Mouse (Mus musculus) lung, postnatal 10 days (tissue): ENCODE results near the gene Etv5.

ENCODE experiments used
- DNase-seq: peaks from one replicate; pipeline ENCODE4 v3.0.0; 2021

Gene Etv5

GRCm38 (mm10) chr16:22439499-22440177, at the start of gene Etv5:
TSS of gene Etv5 (minus strand) at chr16:22439719.
- peak; percentile 99 for DNase-seq

- no peak for DNase-seq
Observed at GRCm38 (mm10) chr16:22483900-22484299, 44.4 kb upstream of the Etv5 start.

GRCm38 (mm10) chr16:22479322-22479721, 39.8 kb upstream of the Etv5 start:
- DNase-seq: no peak

- DNase-seq: no peak
Observed at GRCm38 (mm10) chr16:22471728-22472127, 32.2 kb upstream of the Etv5 start.

GRCm38 (mm10) chr16:22469385-22469784, 29.9 kb upstream of the Etv5 start:
- DNase-seq: no peak

GRCm38 (mm10) chr16:22467111-22467510, 27.6 kb upstream of the Etv5 start:
- DNase-seq: no peak

- no peak for DNase-seq
Observed at GRCm38 (mm10) chr16:22466381-22466780, 26.9 kb upstream of the Etv5 start.

GRCm38 (mm10) chr16:22462220-22462619, 22.7 kb upstream of the Etv5 start:
- DNase-seq: no peak

- no peak for DNase-seq
Observed at GRCm38 (mm10) chr16:22461728-22462127, 22.2 kb upstream of the Etv5 start.

- DNase-seq: no peak
Observed at GRCm38 (mm10) chr16:22460960-22461359, 21.4 kb upstream of the Etv5 start.

GRCm38 (mm10) chr16:22452082-22452481, 12.6 kb upstream of the Etv5 start:
- DNase-seq: peak; percentile 56

- no peak for DNase-seq
Observed at GRCm38 (mm10) chr16:22448093-22448492, 8.6 kb upstream of the Etv5 start.

- DNase-seq: no peak
Observed at GRCm38 (mm10) chr16:22444786-22445185, 5.3 kb upstream of the Etv5 start.

- DNase-seq: no peak
Observed at GRCm38 (mm10) chr16:22442202-22442601, 2.7 kb upstream of the Etv5 start.

- DNase-seq: peak; percentile 36
Observed at GRCm38 (mm10) chr16:22441317-22441716, 1.8 kb upstream of the Etv5 start.

- peak; percentile 69 for DNase-seq
Observed at GRCm38 (mm10) chr16:22440269-22440668, 750 bp upstream of the Etv5 start.

- DNase-seq: peak; percentile 83
Observed at GRCm38 (mm10) chr16:22438441-22439373, 812 bp downstream of the Etv5 start.

- DNase-seq: no peak
Observed at GRCm38 (mm10) chr16:22436106-22436505, 3.4 kb downstream of the Etv5 start.

- no peak for DNase-seq
Observed at GRCm38 (mm10) chr16:22434530-22434929, 5.0 kb downstream of the Etv5 start.

GRCm38 (mm10) chr16:22433944-22434343, 5.6 kb downstream of the Etv5 start:
- DNase-seq: no peak

GRCm38 (mm10) chr16:22431773-22432172, 7.7 kb downstream of the Etv5 start:
- DNase-seq: no peak

- DNase-seq: no peak
Observed at GRCm38 (mm10) chr16:22431335-22431734, 8.2 kb downstream of the Etv5 start.

- peak; percentile 37 for DNase-seq
Observed at GRCm38 (mm10) chr16:22430211-22430951, 9.1 kb downstream of the Etv5 start.
